Mouse (Mus musculus): ENCODE data around the gene Wbp1l.

- TF ChIP-seq CTCF (IDR thresholded peaks at IDR 0.05; ENCODE audit: low read depth) (peak; percentile 29), EP300 (optimal IDR thresholded peaks at IDR 0.05) (no peak)
These were observed 46.1 kb downstream of the Wbp1l start for GRCm38 (mm10) chr19:46644793-46645602.
